Mouse (Mus musculus) MEL (cell line): Measurements from ENCODE around the gene Hoxd13.

Source experiments
- MAFK ChIP-seq: IDR thresholded peaks from 2 replicates; pipeline ENCODE4 v1.6.1; 2011; ENCODE audit warnings: low read depth, mild to moderate bottlenecking, low read length, improper control_type of control experiment, borderline replicate concordance
- MXI1 ChIP-seq: IDR thresholded peaks from 2 replicates; pipeline ENCODE4 v1.6.1; 2011; ENCODE audit warnings: mild to moderate bottlenecking, low read depth, low read length, improper control_type of control experiment

GRCm38 (mm10) chr2:74658667-74659371, 9.3 kb upstream of the Hoxd13 start:
- TF ChIP-seq MAFK = no peak
- TF ChIP-seq MXI1 = no peak
